10 mouse cellular contexts compared by ENCODE assay signal in genomic region chr8:120471752-120472151, GRCm38 (mm10).
DNase-seq lines count a peak whose midpoint lies in the region; ATAC-seq and TF ChIP-seq lines count a peak whose summit lies in the region.
"Had no signal": no experiment of that assay in that cellular context is flagged by ENCODE, and none has a peak within 500 bp of the region (broad histone marks: within the 10 kb centered on the region; RNA-seq: fewer than 3 reads in every experiment).

No protein-coding gene starts in this region.

- no peak overlapping the region for H3K4me3 ChIP-seq in heart, embryonic 15.5 days
- H3K4me3 ChIP-seq in embryonic facial prominence, embryonic 12.5 days: no peak overlapping the region
- H3K4me3 ChIP-seq in forebrain, postnatal 0 days (ENCODE audit: low read depth, low read length): no peak overlapping the region
- no peak overlapping the region for H3K4me3 ChIP-seq in midbrain, embryonic 12.5 days

- peak overlapping the region; percentile 40 for H3K4me2 ChIP-seq in heart, embryonic 15.5 days
- no peak overlapping the region for H3K4me2 ChIP-seq in embryonic facial prominence, embryonic 12.5 days (replicated peaks)
- 0 out of 2 replicates have a peak overlapping the region, but pooled peaks have one; percentile 1 for H3K4me2 ChIP-seq in forebrain, postnatal 0 days (ENCODE audit: low read depth)
- H3K4me2 ChIP-seq in midbrain, embryonic 12.5 days (replicated peaks): no peak overlapping the region

- peak overlapping the region; percentile 50; the same call in 1 of the 2 replicates for H3K27ac ChIP-seq in heart, embryonic 15.5 days
- H3K27ac ChIP-seq in embryonic facial prominence, embryonic 12.5 days: 0 out of 2 replicates have a peak overlapping the region, but pooled peaks have one; percentile 23
- H3K27ac ChIP-seq in forebrain, postnatal 0 days (ENCODE audit: low read depth, low read length): peak overlapping the region; percentile 51
- H3K27ac ChIP-seq in midbrain, embryonic 12.5 days (replicated peaks): peak overlapping the region; percentile 77
- H3K27ac ChIP-seq: kidney, postnatal 0 days had no signal

- intact Hi-C loops in left cerebral cortex, postnatal 36 days (cut with DNase I): no loop called here

- no peak overlapping the region for H3K9ac ChIP-seq in heart, embryonic 15.5 days
- H3K9ac ChIP-seq in embryonic facial prominence, embryonic 12.5 days: no peak overlapping the region
- no peak overlapping the region for H3K9ac ChIP-seq in forebrain, postnatal 0 days
- H3K9ac ChIP-seq in midbrain, embryonic 12.5 days (replicated peaks): no peak overlapping the region

- no peaks in the 10 kb centered on the region for H3K9me3 ChIP-seq in heart, embryonic 15.5 days (replicated peaks)
- H3K9me3 ChIP-seq in embryonic facial prominence, embryonic 12.5 days: no peaks in the 10 kb centered on the region
- no peaks in the 10 kb centered on the region for H3K9me3 ChIP-seq in forebrain, postnatal 0 days (ENCODE audit: low read length)
- no peaks in the 10 kb centered on the region for H3K9me3 ChIP-seq in midbrain, embryonic 12.5 days

- DNase-seq in heart, adult 9 months (ENCODE audit: low spot score in 2 of 2): no peak
- no peak for DNase-seq in forebrain, postnatal 0 days
- DNase-seq in spleen, adult 18-20 months: no peak
- DNase-seq in left cerebral cortex, postnatal 36 days (ENCODE audit: low spot score in 2 of 2): no peak
- DNase-seq in thymus, postnatal 14 days: no peak
- DNase-seq: thymus, adult 18-20 months had no signal

- H3K27me3 ChIP-seq in heart, embryonic 15.5 days: 0 out of 2 replicates have a peak, but pooled peaks cover 2% of the 10 kb centered on the region
- 0 out of 2 replicates have a peak, but pooled peaks cover 3% of the 10 kb centered on the region for H3K27me3 ChIP-seq in embryonic facial prominence, embryonic 12.5 days
- no peaks in the 10 kb centered on the region for H3K27me3 ChIP-seq in forebrain, postnatal 0 days (ENCODE audit: insufficient read depth, low read length)
- peaks cover 23% of the 10 kb centered on the region; the same call in 1 of the 2 replicates for H3K27me3 ChIP-seq in midbrain, embryonic 12.5 days

- TF ChIP-seq CTCF in forebrain, postnatal 0 days (IDR thresholded peaks at IDR 0.05; ENCODE audit: low read depth): no peak

- H3K4me1 ChIP-seq in heart, embryonic 15.5 days (replicated peaks): peaks cover 60% of the 10 kb centered on the region
- peaks cover 45% of the 10 kb centered on the region for H3K4me1 ChIP-seq in embryonic facial prominence, embryonic 12.5 days
- peaks cover 6% of the 10 kb centered on the region for H3K4me1 ChIP-seq in forebrain, postnatal 0 days (ENCODE audit: insufficient read depth)
- H3K4me1 ChIP-seq in midbrain, embryonic 12.5 days: peaks cover 69% of the 10 kb centered on the region

- ATAC-seq in heart, embryonic 15.5 days (replicated peaks; ENCODE audit: insufficient number of reproducible peaks, insufficient read depth, low FRiP score, low read depth): no peak
- ATAC-seq in embryonic facial prominence, embryonic 12.5 days (ENCODE audit: insufficient number of reproducible peaks, insufficient read depth, low FRiP score, low TSS enrichment): no peak
- 0 out of 2 replicates have a peak, but pooled peaks have one; percentile 5 for ATAC-seq in forebrain, postnatal 0 days
- no peak for ATAC-seq in midbrain, embryonic 12.5 days (ENCODE audit: low FRiP score, low read depth)

- 43% methylated on average over 2 of the region's 2 CpGs for WGBS in heart, embryonic 15.5 days
- WGBS in embryonic facial prominence, embryonic 12.5 days: 36% methylated on average over 2 of the region's 2 CpGs
- WGBS in forebrain, postnatal 0 days: 71% methylated on average over 2 of the region's 2 CpGs
- 45% methylated on average over 2 of the region's 2 CpGs for WGBS in midbrain, embryonic 12.5 days

- no peaks in the 10 kb centered on the region for H3K36me3 ChIP-seq in heart, embryonic 15.5 days
- no peaks in the 10 kb centered on the region for H3K36me3 ChIP-seq in embryonic facial prominence, embryonic 12.5 days
- no peaks in the 10 kb centered on the region for H3K36me3 ChIP-seq in forebrain, postnatal 0 days (ENCODE audit: insufficient read depth)
- H3K36me3 ChIP-seq in midbrain, embryonic 12.5 days: no peaks in the 10 kb centered on the region

Comparison
In these comparisons a context has a peak if more than half of its experiments do, and no peak if none do; other contexts are left out.
1. H3K27ac ChIP-seq: peak in every context shown above with its lines; median percentile 77 in midbrain, embryonic 12.5 days; 51 in forebrain, postnatal 0 days; 50 in heart, embryonic 15.5 days; 23 in embryonic facial prominence, embryonic 12.5 days.
2. H3K4me2 ChIP-seq: peak in heart, embryonic 15.5 days (single experiment) and forebrain, postnatal 0 days (single experiment); none in embryonic facial prominence, embryonic 12.5 days (single experiment) and midbrain, embryonic 12.5 days (single experiment).